Mouse (Mus musculus) cerebellum, adult 8-10 months (tissue): ENCODE data around the gene 4933405L10Rik.

Experiments
- DNase-seq: peaks from one replicate; pipeline ENCODE4 v3.0.0; 2022

The 4933405L10Rik gene

GRCm38 (mm10) chr8:105707498-105708403 lies at the start of gene 4933405L10Rik, which contains the start of gene Enkd1:
Gene 4933405L10Rik (plus strand): TSS chr8:105707655.
Gene Enkd1 (minus strand): TSS chr8:105708210.
- peak; percentile 82 for DNase-seq

- DNase-seq, result no peak
These were observed 46.3 kb upstream of the 4933405L10Rik start for GRCm38 (mm10) chr8:105661167-105661566.

GRCm38 (mm10) chr8:105677891-105678290 lies 29.6 kb upstream of the 4933405L10Rik start:
- no peak for DNase-seq

DNA sequence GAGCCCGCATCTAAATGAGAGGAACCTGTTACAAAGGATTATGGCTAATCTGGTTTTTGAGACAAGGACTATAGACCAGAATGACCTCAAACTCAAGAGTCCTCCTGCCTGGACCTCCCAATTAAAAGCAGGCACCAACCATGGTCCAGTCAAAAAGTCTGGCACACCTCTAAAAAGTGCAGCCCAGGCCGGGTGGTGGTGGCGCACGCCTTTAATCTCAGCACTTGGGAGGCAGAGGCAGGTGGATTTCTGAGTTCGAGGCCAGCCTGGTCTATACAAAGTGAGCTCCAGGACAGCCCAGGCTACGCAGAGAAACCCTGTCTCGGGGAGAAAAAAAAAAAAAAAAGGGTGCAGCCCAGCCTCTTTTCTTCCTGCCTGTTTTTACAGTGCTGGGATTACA lies 22.1 kb upstream of the 4933405L10Rik start:
- DNase-seq, result no peak

DNA sequence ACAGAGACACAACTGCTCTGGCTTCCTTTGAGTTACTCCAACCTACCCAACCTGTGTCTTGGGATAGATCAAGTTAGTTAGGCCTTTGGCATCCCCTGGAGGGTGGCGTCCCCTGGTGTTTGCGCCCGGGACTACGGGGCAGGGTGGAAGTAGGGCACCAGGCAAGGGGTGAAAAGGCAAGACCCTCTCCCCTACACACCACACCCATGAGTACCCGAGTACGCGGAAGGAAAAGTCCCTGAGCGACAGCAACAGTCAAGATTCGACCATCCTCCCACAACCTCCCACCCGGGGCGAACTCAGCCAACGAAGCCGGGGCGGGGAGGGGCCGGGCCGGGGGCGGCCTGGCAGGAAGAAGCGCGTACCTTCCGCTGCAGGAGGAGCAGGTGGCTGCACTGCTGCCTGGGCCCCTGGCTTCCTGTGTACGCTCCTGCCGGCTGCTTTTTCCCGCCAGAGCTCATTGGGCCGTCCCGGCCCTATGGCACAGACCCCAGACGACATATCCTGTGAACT lies 21.6 kb upstream of the 4933405L10Rik start, which contains the start of gene Carmil2:
Gene Carmil2 (plus strand): TSS at position 479 of the 513 bp plus-strand sequence.
- DNase-seq, result peak; percentile 40

DNA sequence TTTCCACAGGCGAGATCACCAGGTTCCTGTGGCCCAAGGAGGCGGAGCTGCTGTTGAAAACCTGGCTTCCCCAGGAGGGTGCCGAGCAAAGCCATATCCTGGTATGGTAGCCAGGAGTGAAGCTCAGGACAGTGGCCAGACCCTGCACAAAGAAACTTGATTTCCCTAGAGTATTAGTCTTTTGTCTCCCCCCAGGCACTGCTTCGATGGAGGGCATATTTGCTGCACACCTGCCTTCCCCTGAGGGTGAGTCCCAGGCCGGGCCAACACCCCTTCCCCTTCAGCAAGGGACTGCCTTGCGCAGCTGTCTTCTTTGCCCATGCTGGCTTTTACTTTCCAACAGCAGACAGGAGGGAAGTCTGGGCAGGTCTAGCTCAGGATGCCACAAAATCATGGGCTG lies 20.9 kb upstream of the 4933405L10Rik start:
- no peak for DNase-seq

DNA sequence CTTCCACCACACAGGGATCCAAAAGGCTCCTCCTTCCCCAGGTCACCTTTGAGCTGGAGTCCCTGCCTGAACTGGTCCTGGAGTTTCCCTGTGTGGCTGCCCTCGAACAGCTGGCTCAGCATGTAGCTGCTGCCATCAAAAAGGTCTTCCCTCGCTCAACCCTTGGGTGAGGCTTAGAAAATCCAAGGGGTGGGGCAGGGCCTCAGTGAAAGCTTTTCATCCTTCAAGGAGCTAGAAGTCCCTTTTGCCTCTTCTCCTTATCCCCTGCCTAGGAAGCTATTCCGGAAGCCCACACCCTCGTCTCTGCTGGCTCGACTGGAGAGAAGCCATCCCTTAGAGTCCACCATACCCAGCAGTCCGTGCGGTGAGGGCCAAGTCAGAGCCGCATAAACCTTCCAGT lies 19.9 kb upstream of the 4933405L10Rik start:
- no peak for DNase-seq

DNA sequence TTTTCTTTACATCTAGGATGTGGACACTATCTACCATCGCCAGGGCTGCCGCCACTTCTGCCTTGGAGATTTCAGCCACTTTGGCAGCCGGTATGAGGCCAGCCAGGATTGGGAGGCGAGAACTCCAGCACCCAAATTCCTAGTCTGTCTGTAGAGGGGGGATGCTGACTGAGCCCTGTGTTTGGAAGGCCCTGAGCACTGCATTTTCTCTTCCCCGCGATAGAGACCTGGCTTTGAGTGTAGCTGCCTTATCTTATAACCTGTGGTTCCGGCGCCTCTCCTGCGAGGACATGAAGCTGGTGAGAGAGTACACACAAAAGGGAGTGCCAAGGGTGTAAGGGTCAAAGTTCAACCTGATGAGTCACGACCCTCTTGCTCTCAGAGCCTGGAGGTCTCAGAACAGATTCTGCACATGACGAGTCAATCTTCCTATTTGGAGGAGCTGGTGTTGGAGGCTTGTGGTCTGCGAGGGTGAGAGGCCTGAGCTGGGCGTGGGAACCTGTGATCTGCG lies 19.2 kb upstream of the 4933405L10Rik start:
- no peak for DNase-seq

DNA sequence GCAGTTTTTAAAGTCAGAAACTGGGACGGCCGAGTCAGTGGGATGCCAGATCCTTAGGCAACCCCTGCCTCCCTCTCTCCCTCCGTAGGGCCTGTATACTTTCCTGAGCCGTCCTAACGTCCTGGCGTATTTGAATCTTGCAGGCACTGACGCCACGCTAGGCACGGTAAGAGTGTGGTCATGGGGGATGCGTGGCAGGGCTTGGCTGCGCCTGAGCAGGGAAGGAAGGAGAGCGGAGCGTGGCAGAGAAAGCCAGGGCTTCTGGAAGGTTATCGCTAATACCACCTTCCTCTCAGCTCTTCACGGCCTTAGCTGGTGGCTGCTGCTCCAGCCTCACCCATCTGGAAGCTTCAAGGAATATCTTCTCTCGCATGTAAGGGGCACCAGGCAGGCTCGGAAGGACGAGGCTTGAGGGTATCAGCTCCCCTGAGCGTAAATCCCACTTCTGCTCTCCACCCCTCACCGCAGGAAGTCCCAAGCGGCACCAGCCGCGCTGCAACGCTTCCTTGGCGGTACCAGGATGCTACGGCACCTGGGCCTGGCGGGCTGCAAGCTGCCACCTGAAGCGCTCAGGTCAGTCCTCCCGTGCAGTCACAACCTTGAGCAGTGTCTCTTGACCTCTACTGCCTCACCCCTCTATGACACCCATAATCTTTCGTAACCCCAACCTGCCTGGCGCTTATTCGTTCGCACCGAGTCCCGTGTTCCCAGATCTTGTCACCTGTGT lies 18.0 kb upstream of the 4933405L10Rik start:
- no peak for DNase-seq

DNA sequence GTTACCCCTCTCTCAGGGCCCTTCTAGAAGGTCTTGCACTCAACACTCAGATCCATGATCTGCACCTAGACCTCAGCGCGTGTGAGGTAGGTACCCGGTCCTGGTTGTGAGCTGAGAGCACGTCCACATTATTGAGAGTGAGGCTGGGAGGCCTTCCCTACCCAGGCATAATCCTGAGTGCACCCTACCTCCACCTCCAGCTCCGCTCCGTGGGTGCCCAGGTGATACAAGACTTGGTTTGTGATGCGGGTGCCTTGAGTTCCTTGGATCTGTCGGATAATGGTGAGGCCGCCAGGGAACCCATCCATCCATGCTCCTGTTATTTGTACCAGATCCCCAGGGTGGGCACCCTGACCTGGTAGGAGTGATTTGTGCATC lies 17.5 kb upstream of the 4933405L10Rik start:
- DNase-seq, result no peak

- DNase-seq, result no peak
These were observed 16.5 kb upstream of the 4933405L10Rik start for GRCm38 (mm10) chr8:105690978-105691377.

DNA sequence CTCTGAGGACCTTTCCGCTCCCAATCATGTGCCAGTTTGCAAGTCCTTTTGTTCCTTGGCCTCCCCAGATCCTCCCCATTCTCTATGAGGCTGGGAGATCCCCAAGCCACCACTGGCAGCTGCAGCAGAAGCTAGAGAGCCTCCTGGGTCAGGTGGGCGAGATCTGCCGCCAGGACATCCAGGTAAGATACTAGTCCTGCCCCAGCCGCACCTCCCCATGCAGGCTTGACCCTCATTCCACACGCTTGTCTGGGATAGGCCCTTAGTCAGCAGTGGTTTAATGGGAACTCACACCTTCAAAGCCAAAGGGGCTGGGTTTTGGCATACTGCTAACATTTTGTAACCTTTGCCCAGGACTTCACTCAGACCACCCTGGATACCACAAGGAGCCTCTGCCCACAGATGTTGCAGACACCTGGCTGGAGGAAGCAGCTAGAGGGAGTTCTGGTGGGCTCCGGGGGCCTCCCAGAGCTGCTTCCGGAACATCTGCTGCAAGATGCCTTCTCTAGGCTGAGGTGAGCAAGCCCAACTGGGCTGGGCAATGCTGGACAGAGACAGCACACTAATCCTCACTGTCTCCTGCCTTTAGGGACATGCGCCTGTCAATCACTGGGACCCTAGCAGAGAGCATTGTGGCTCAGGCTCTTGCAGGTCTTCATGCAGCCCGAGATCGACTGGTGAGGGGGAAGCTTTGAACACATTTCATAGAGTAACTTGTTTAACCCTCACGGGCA lies 14.8 kb upstream of the 4933405L10Rik start:
- no peak for DNase-seq

DNA sequence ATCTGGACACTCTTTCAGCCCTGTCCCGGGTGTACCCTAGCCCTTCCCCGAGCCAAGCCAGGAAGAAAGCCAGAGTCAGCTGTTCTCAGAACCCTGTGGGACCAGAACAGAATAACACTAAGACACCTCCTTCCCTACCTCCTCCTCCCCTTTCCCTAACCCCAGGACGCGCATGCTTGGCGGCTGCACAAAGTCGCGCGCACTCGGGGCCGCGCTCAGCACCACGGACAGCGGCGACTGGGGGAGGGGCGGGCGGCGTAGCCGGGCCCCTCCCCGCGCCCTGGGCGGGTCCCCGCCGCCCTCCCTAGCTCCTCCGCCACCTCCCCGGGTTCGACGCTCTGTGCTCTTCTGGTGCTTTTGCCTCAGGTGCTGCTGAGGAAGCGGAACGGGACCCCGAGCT lies 13.8 kb upstream of the 4933405L10Rik start:
- peak; percentile 80 for DNase-seq

DNA sequence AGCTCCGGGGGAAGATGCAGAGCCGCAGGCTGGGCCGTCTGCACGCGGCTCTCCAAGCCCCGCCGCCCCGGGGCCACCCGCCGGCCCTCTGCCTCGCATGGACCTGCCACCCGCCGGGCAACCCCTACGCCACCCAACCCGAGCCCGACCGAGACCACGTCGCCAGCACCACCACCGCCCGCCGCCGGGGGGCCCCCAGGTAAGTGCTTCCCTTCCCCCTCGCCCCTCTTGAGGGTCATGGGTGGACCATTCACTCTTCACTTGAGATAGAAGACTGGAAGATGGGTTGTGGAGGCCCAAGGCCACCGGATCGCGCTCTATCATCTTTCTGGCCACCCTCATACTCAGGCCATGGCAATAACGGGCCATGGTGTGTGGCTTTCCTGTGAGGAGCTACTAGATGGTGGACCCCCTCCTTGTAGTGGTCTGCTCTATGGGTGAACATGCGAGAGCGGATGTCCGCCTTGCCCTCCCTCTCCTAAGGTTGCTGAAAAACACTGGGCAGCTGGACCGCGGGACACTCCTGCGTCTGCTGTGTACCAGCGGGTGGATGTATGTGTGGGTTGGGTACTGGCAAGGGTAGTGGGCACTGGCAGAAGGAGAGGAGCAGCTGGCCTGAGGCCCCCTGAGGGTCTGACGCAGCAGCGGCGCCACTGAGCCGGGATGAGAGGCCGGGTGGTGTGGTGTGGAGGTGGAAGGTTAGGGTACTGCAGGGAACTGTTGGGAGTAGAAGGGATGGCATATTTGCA lies 13.2 kb upstream of the 4933405L10Rik start:
- peak; percentile 72 for DNase-seq

- DNase-seq, result peak; percentile 42
These were observed 12.2 kb upstream of the 4933405L10Rik start for GRCm38 (mm10) chr8:105695080-105695780.

GRCm38 (mm10) chr8:105697196-105697780 lies 10.2 kb upstream of the 4933405L10Rik start:
- DNase-seq, result no peak

DNA sequence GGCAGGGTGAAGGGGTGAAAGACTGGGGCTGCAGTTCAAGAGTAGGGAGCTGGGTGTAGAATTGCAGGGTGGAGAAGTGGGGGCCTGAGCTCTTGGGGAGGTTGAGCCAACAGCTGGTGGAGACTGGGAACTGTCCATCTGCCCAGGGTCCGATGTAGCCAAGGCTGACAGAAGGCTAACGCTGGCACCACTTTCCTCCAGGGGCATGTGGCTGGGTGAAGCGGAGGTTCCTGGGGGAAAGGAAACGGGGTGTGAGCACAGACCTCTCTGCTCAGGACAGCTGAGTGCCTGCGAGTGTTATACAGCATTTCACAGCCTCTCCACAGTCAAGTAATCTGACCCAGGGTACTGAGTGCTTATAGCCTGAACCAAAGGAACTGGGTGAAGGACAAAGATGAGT lies 8.7 kb upstream of the 4933405L10Rik start:
- no peak for DNase-seq

GRCm38 (mm10) chr8:105699488-105700215 lies 7.8 kb upstream of the 4933405L10Rik start:
- no peak for DNase-seq

GRCm38 (mm10) chr8:105700566-105700965 lies 6.9 kb upstream of the 4933405L10Rik start:
- no peak for DNase-seq
